Mouse (Mus musculus) MN1 (cell line): ENCODE measurements around the gene Epb41.

Experiments used
- DNase-seq: peaks from one replicate; pipeline ENCODE4 v3.0.0-alpha.2; 2016; ENCODE audit warnings: low spot score

Epb41 gene

DNA sequence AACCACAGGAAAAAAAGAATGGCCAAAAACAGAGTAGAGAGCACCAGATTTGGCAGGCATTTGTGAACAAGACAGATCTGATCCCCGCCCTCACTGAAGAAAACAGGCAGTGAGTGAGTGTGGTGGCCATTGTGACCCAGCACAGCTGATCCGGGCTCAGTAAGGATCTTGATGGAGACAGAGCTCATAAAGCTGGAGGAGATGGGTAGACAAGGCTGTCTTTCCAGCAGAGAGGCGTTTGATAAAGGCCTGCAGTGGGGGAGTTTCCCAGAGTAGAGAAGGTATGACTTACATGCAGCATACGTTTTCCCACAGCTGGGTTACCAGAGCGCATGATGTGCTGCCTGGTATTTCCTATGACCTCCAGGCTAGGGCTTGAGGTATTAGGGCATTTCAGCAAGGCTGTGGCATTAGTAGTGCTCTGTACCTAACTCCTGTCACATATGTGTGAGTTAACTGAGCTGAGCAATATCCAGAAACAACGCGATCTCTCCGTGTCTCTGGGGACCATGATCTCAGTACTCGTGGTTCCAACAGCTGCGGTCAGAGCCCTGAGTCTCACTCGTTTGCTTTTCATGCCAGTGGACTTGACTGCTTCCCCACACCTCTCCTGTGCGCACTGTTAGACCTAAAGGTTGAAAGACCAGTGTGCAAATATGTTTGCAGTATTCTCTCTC, 176.5 kb downstream of the Epb41 start:
- DNase-seq, result peak; percentile 38

DNA sequence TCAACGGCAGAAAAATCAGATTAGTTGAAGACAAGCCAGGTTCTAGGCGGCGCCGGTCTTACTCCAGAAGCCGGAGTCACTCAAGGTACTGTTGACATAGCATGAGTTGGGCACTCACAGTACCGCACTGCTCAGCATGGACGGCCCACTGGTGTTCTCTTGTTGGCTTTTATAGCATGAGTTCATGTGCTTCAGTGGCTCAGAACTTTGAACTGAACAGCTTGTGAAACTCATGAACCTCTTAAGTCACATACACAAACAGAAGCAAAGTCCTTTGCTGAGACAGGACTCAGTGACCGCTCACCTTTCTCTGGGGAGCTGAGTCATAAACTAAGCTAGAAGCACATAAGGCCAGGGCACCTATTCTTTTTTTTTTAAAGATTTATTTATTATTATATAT, 177.3 kb downstream of the Epb41 start:
- DNase-seq, result no peak

DNA sequence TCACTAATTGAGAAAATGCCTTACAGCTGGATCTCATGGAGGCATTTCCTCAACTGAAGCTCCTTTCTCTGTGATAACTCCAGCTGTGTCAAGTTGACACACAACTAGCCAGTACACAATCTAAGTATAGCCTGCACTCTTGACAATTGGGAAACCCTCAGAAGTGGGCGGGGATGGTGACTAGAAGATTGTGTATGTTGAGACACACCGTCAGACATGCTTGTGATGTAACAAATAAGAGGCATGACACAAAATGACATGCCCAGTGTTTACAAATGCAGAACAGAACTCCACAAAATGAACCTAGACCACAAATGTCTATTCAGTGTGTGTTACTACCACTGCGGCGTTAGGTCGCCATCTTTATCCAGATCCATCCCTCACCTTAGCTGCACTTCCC, 178.0 kb downstream of the Epb41 start:
- DNase-seq, result no peak

DNA sequence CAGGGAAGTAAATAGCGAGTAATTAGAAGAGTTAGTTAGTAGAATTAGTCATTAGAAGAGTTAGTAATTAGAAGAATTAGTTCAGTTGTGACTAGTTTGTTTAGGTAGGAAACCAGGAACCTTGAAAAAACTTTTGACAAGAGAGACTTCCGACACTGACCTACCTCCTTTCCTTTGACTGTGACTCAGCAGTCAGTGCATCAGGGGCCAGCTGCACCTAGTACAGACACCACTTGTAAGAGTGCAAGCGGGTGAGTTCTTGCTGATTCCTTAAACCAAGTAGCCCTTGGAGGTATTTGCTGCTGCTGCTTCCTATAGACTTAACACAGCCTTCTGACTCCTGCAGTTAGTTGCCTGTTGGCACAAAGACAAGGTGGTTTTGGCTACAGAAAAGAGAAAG, 184.4 kb downstream of the Epb41 start:
- no peak for DNase-seq

DNA sequence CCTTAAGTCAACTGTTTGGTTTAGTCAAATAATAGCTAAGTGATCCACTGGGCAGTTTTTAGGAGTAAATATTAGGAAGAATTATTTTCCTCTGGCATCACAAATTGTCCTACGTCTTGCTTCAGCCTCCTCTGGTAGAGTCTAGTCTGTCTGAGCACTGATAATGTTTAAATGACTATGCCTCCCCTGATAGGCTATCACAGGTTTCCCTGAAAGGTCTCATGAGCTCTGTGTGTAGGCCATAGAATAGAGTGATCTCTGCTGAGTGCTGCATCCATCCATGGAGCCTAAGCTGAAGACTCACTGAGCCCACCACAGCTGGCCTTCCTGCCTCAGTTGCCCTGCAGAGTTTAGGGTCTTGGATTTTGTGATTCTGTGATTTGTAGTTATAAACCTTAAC, 186.6 kb downstream of the Epb41 start:
- DNase-seq, result no peak

DNA sequence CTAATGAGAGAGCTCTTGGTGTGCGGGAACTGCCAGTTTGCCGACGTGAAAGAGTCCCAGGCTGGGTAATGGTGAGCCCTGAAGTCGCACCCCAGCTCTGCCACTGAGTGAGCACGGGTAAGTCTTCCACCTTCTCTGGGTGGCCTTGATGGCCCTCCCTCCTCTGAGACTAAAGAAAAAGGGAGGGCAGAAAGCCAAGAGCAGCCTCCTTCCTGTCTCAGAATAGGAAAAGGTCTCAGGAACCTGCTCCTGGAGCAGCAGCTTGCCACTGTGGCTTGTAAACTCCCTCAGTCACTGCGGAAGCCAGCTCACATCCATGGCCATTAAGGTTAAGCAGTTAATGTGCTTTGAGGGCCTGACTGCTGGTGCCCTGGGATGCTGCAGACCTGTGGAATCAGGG, 189.7 kb downstream of the Epb41 start:
- no peak for DNase-seq

DNA sequence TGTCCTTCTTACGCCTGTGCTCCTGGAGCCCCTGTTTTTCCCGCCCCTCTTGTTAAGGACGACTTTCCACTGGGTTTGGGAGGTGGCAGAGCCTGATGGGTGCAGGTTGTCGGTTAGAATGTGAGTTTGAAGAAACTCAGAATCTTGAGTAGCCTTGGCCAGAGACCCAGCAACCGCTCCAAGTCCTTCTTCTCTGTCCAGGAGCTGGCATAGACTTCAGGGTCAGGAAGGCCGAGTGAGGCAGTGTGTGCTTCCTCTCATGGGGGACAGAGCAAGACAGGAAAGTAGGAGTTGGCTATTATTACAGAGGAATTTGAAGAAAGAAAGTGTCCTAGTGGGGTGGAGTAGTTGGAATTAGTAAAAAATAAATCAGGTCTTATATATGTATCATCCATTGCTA, 191.6 kb downstream of the Epb41 start:
- DNase-seq, result no peak

DNA sequence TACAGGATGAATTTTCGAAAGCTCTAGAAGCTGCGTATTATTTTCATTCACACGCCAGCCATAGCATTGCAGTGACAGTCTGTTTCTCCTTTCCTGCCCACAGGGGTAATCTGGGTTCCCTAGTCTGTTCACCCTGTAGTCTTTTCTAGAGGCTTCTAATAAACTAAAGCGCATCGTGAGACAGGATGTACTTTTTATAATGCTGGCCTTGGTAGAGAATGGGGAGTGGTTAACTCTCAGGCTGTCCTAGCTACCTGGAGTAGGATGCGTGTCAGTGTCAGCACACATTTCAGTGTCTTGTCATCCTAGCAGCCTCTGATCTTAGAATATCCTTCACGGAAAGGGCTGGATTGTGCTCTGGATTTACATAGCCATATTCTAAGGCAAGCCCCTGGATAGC, 193.8 kb downstream of the Epb41 start:
- no peak for DNase-seq

DNA sequence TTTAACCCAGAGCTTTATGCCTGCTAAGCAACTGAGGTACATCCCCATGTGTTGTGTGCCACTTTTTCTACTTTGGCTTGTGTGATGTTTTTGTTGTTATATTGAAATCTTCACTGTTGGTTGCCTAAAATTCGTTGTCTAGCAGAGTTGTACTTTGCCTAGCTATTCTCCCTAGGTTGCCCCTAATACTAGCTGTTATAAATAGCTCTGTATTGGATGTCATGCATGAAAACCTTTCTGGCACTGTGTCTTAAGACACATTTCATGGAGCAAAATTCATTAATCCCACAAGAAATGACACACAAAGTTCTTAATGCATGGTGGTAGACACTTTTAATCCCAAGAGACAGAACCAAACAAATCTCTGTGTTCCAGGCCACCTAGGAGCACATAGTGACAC, 195.4 kb downstream of the Epb41 start:
- DNase-seq, result no peak

DNA sequence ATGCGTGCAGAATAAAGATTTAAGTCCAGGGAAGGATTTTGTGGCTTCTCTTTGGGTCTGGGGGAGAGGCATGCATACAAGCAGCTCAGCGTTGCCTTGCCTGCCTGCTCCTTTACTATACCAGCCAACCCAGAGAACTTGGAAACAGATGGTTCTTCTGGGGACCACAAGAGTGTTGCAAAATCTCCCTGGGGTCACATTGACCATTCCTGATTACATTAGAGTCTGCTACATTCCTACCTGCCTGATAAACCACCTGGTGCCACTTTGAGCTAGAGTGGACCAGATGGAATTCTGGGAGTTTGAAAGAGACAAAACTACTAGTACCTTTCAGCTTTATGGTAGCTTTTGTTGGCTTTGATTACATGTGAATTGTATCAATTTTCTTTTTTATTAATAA, 198.3 kb downstream of the Epb41 start:
- DNase-seq, result no peak

DNA sequence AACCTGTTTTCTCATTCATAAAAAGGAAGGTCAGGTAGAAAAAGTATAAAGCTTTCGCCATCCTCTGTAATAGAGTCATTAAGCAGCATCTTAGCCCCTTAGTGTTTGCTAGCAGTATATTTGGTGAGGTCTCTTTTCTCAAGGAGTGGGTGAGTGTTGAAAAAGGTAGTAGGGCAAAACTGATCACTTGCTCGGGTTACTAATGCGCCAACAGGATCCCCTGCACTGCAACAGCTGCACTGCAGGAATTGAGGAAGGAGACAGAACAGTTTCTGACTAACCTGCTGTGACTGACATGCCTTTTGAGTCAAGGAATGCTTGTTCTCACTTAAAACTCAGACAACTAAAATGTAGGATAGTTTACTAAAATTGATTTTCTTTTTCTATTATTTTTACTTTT, 199.9 kb downstream of the Epb41 start:
- no peak for DNase-seq

DNA sequence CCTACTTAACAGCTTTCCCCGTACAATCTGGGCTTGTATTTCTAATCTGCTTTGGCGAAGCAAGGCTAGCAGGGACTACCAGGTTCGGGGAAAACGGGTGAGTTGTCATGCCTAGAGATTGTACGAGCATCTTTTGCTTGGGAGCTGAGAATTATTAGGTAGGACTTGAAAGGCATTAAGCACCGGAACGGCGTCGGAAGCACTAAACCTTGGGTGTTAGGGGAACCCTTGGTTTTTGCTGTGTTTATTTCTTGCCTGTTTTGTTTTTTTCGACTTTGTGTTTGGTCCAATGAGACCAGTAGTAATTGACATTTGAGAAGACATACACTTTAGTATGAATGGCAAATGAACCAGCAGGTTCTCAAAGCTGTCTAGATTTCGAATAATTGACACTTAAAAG, 200.6 kb downstream of the Epb41 start:
- DNase-seq, result no peak

DNA sequence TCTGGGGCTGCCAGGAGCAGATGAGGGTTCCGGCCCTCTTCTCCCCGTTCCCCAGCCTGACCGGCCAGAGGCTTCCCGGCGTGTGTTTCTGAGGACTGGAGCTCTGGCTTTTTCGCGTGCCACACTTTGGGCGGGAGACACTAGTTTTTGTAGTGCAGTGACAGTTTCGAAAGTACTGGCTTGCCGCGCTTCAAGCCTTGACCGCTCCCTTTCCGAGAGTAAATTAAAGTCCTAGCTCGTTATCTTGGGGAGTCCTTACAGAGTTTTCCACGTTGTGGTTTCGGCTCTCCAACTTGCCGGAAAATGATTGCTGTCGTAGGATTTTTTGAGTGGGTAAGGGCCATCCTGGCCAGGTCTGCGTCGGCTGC, 201.0 kb downstream of the Epb41 start:
- DNase-seq, result no peak
